Mouse (Mus musculus): ENCODE measurements around the gene Psmg1.
"Not testable (repeated sequence)": the region's sequence is repeated elsewhere in the genome, so short reads cannot be mapped to it uniquely, and the experiment has no call there.

DNA sequence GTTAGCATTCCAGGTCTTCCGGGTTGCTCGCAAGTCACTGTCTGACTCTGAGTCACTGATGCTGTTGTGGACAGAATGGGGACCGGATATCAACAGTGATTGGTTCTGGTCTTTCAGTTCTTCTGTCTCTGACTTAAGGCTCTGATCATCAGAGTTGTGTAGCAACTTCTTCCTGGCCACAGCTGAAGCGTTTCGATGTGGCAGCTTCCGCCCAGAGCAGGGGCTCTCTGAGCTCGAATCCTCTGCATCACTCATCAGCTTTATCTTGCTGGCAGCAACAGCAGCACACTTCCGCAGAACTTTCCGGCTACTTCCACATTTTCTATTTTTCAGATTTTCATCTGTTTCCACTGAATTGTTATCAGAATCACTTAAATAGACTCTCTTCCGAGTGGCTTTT, 13.5 kb upstream of the Psmg1 start:
- TF ChIP-seq CTCF (IDR thresholded peaks at IDR 0.05; ENCODE audit: low read depth); EP300 (optimal IDR thresholded peaks at IDR 0.05): not testable (repeated sequence)

Measured in stomach, postnatal 0 days (tissue).